Mouse (Mus musculus): ENCODE data around the gene Speer4d. TPM values are rescaled to one million over a fixed set of nuclear protein-coding genes. Genes with fewer than 3 reads are reported as not detected.
"Not testable (repeated sequence)": the region's sequence is repeated elsewhere in the genome, so short reads cannot be mapped to it uniquely, and the experiment has no call there.

Speer4d gene
- polyA plus RNA-seq, 1 experiment from 2014 or later = not detected

DNA sequence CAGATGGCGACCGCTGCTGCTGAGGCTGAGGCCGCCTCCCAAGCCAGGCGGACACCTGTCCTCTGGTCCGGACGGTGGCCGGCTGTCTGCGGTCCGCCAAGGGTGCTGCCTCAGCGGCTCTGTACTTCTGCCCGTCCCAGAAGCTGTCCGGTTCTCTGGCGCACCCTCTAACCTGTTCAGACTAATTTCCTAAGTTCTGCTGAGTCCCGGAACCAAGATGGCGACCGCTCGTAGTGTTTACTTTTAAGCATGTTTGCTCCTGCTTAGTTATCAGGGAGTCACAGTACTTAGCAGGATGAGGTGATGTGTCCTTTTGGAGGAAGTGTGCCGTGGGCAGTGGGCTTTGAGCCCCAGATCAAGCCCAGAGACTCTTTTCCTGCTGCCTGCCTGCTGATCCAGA lies 51.9 kb downstream of the Speer4d start:
- H3K36me3 ChIP-seq; H3K9ac ChIP-seq (replicated peaks); H3K27ac ChIP-seq; H3K4me1 ChIP-seq (replicated peaks); H3K27me3 ChIP-seq; H3K4me3 ChIP-seq (replicated peaks); H3K4me2 ChIP-seq: not testable (repeated sequence)
- H3K9me3 ChIP-seq = peaks cover 21% of the 10 kb centered on the region
- 87% methylated on average over 15 of the region's 18 CpGs for WGBS
- peak; percentile 52 for ATAC-seq (ENCODE audit: insufficient number of reproducible peaks, insufficient read depth, low FRiP score, low TSS enrichment, low read depth)

Other genes starting within 250 kb of the Speer4d start
- not detected in 2 replicates for gene Gm21149, start 142.5 kb upstream of the Speer4d start, polyA plus RNA-seq (2016; fragmentation: Nextera tagmentation; extraction: Ambion mirVana)
- not detected in 2 replicates for gene Gm21190, start 89.8 kb upstream of the Speer4d start, polyA plus RNA-seq (2016; fragmentation: Nextera tagmentation; extraction: Ambion mirVana)
- gene Gm21083, start 41.7 kb upstream of the Speer4d start, polyA plus RNA-seq (2016; fragmentation: Nextera tagmentation; extraction: Ambion mirVana) = not detected in 2 replicates
- not detected in 2 replicates for gene 4930572O03Rik, start 38.0 kb downstream of the Speer4d start, polyA plus RNA-seq (2016; fragmentation: Nextera tagmentation; extraction: Ambion mirVana)
- not detected in 2 replicates for gene Speer4c, start 95.2 kb downstream of the Speer4d start, polyA plus RNA-seq (2016; fragmentation: Nextera tagmentation; extraction: Ambion mirVana)

Measured in limb, embryonic 12.5 days (tissue).